Mouse (Mus musculus) CD4-positive naive resting alpha-beta T cell, adult 57 days (primary cell): ENCODE measurements around the gene Cideb. TPM values are rescaled to one million over a fixed set of nuclear protein-coding genes. Genes with fewer than 3 reads are reported as not detected.

ENCODE experiments used
- total RNA-seq: library from RNA; stranded (reverse); gene quantifications from one replicate; pipeline ENCODE4 v1.2.4, GENCODE M21; 2023

Cideb gene
- not detected for total RNA-seq

DNA sequence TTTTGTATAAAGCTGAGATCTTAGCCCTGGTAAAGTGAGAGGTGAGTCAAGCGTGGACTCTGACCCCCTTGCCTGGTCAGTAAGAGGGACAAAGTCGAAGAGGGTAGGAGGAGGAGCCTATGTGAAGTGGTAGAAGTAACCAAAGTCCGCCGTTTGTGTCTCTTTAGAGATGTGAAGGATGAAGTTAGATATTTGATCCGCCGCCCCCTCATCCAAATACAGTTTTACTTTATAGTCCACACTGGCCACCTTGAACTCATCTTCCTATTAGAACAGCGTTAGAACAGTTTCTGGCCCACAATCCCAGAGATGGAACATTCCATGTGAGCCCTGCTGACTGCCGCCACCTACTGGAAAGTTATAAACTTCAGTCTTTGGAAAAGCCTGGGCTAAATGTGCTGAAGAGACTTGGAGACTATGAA, at the start of gene Cideb:
TSS of gene Cideb (minus strand) at position 96 of the 422 bp plus-strand sequence.

DNA sequence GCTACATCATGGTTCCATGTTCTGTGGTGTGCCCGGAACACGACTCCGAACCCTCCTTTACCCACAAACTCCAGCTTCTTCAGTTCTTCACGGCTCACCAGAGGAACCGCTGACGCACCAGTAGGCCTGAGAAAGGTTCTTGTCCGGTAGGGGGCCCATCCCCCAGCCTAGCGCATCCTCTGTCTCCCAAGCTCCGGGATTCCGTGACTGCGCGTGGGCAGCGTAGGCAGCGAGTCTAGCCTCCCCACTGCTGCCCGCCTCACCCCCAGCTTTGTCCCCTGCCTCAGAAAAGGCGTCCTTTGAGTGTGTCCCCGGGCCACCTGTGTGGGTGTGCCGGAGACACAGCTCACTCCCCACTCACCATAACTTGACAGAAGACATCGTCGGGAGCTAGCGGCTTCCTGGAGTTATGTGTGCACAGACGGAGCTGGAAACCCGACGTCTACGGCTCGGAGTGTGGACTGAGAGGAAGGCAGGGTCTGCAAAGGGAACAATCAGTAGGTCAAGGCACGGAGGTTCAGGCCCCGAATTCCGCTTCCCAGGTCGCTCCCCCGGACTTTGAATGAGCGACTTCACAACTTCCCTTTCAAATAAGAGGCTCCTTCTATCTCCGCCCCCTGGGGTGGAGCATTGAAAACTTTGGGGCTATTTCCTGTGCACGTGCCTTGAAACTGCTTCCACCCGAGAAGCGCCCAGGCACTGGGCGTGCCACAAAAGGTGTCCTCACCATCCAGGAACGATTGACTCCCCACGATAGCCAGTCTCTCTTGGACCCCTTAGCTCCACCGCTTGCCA, 30.2 kb upstream of the Cideb start, which contains the start of gene Ripk3:
TSS of gene Ripk3 (minus strand) at position 610 of the 795 bp plus-strand sequence.

DNA sequence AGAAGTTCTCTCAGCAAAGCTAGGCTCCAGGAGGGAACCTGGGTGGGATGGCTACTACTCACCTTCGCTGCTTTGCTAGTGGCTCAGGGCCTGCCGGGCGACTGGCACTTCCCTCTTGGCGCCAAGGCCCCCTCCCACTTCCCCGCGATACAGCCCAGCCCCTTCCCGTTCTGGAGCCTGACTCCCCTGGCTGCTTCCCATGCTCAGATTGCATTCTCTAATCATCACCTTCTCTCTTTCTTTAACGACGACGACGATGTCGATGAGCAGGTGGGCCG, 25.6 kb upstream of the Cideb start, which contains the start of gene Adcy4:
TSS of gene Adcy4 (minus strand) at position 138 of the 278 bp plus-strand sequence.

DNA sequence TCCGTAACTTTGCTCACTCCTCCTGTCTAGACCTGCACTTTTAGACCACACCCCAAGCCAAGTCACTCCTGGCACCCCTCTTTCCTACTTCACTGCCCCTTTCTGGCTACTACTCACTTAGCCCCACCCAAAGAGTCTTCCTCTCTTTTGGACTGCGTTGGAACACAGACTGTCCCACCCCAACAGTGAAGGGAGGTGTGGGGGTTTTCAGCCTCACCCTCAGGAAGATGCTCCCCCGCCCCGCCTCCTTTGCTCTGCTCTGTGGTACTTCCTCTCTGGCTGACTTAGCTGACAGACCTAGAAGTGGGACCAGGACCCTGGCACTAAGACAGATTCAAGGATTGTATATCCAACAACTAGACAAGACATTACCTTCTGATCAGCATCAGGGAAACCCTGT, 7.4 kb upstream of the Cideb start, which contains the start of gene Ltb4r1:
TSS of gene Ltb4r1 (plus strand) at position 267 of the 400 bp plus-strand sequence.

DNA sequence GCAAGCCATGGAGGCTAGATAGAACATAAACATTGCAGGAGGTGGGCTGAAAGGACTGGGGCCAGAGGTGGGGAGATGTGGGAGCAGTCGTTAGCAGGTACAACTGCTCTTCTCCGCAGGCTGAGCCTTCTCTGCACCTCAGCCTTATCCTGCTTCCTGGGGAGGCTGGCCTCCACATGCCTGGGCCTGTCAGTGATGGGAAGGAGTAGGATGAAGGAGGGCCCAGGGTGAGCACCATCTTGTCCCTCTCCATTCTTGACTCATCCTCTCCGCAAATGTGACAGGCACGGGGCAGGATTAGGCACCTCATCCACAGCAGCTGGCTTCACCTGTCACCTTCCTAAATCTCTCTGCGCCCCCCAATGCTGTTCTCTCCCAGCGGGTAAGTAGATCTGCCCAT, 2.9 kb upstream of the Cideb start, which contains the start of gene Ltb4r2:
TSS of gene Ltb4r2 (plus strand) at position 266 of the 400 bp plus-strand sequence.

DNA sequence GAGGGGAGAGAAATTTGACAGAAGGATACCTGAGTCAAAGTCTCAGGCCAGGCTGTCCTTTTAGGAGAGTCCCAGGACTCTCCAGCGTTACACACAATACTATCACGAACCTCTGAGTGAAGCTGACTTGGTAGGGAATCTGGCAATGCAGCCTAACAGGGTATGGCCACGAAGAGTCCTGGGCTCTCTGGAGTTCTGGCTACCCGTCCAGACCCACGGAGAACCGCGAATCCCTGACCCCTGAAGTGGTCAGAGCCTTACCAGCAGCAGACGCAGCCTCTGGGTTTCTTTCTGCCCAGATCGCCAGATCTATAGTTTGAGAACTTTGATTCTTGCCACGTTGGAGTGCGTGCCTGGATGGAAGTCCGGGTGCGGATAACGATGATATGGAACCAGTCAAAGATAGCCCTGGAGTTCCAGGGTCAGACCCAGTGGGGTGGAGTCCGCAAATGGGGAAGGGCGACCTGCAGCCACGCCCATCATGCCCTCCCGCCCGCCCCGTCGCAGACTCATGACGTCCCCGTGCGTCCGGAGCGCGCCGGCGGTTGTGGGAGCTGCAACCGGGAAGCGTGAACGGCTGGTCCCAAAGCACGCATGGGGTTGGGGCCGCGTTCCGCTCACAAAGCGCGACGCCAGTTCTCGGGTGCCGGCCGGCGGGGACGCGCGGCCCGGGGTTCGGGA, 12.9 kb downstream of the Cideb start, which contains the start of the genes Dhrs1 and Nop9:
TSS of gene Dhrs1 (minus strand) at position 511 of the 681 bp plus-strand sequence.
TSS of gene Nop9 (plus strand) at position 514 of the 681 bp plus-strand sequence.

DNA sequence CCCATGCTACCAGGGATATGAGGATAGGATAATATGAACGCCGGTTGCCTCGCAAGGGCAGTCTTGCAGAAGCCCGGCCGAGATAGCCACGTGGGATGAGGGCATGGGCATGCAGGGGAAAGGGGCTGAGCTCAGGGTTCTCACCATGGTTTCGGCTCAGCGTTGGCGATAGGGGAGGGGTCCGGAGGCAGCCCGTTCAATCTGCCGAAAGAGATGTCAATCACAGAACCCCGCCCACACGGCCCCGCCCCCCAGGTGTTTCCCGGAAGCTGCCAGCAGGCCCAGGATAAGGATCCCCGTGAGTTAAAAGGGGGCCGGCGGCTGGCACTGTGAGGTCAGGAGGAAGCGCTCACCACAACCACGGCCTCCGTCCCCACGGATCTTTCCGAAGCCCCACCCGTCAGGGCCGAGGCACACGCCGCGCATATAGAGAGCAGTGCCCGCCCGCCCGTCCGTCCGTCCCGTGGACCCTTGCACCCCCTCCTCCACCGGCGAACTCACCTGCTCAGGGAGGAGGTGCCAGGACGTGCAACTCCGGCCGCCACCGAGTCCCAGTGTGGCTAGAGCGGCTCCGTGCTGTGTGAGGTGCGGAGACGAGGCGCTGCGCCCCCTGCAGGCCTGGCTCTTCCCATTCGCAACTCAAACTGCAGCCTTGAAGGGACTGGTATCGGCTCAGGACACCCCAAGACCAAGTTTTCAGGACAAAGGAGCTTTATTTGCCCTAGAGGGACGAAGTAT, 36.4 kb downstream of the Cideb start, which contains the start of gene Rabggta:
TSS of gene Rabggta (minus strand) at position 564 of the 738 bp plus-strand sequence.

DNA sequence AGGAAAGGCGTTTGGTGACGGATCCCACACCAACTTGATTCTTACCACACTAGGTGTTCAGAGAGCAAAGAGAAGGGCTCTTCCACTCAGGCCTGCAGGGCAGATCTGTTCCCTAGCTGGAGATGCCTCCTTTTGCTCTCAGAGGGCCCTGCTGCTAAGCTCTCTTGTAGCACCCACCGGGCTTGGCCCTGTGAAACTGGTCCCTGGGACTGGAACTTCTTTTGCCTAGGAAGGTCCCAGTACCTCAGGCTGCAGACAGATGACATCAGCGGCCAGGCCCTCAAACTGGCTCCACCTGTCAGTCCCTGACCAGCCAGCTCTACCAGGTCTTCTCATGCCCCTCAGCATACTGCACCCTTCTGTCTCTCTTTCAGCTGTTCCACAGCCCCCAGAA, 44.5 kb downstream of the Cideb start, which contains the start of gene Tgm1:
TSS of gene Tgm1 (minus strand) at position 198 of the 394 bp plus-strand sequence.

Other genes starting within 250 kb of the Cideb start
- gene Cpne6, start 248.0 kb downstream of the Cideb start, total RNA-seq, result not detected
- gene Nrl, start 233.5 kb downstream of the Cideb start, total RNA-seq, result not detected
- gene Pck2, start 218.2 kb downstream of the Cideb start, total RNA-seq, result 16.1 TPM
- 92.5 TPM for gene Dcaf11, start 198.5 kb downstream of the Cideb start, total RNA-seq
- 6.4 TPM for gene A730061H03Rik, start 198.1 kb downstream of the Cideb start, total RNA-seq
- gene Fitm1, start 182.8 kb downstream of the Cideb start, total RNA-seq, result not detected
- 263 TPM for gene Psme1, start 180.3 kb downstream of the Cideb start, total RNA-seq
- 21.5 TPM for gene Emc9, start 173.2 kb downstream of the Cideb start, total RNA-seq
- gene Psme2, start 167.3 kb downstream of the Cideb start, total RNA-seq, result 386 TPM
- gene Rnf31, start 166.8 kb downstream of the Cideb start, total RNA-seq, result 96.4 TPM
- 94.6 TPM for gene Irf9, start 154.9 kb downstream of the Cideb start, total RNA-seq
- gene Rec8, start 140.4 kb downstream of the Cideb start, total RNA-seq, result 0.44 TPM
- gene Ipo4, start 122.5 kb downstream of the Cideb start, total RNA-seq, result 71.9 TPM
- 2.7 TPM for gene Gm49378, start 120.6 kb downstream of the Cideb start, total RNA-seq
- gene Tm9sf1, start 114.7 kb downstream of the Cideb start, total RNA-seq, result 43.9 TPM
- 3.5 TPM for gene Tssk4, start 108.3 kb downstream of the Cideb start, total RNA-seq
- 41.7 TPM for gene Mdp1, start 98.0 kb downstream of the Cideb start, total RNA-seq
- 16.2 TPM for gene Gmpr2, start 86.5 kb downstream of the Cideb start, total RNA-seq
- gene Nedd8, start 86.3 kb downstream of the Cideb start, total RNA-seq, result 153 TPM
- gene Tinf2, start 76.6 kb downstream of the Cideb start, total RNA-seq, result 111 TPM
- 2.0 TPM for gene Tgm1, start 44.5 kb downstream of the Cideb start, total RNA-seq
- 84.5 TPM for gene Rabggta, start 36.2 kb downstream of the Cideb start, total RNA-seq
- 18.6 TPM for gene Dhrs1, start 12.8 kb downstream of the Cideb start, total RNA-seq
- gene Nop9, start 12.8 kb downstream of the Cideb start, total RNA-seq, result 22.2 TPM
- 0.21 TPM for gene Ltb4r2, start 3.0 kb upstream of the Cideb start, total RNA-seq
- gene Ltb4r1, start 7.5 kb upstream of the Cideb start, total RNA-seq, result 0.41 TPM
- gene Adcy4, start 25.6 kb upstream of the Cideb start, total RNA-seq, result 0.27 TPM
- 67.6 TPM for gene Ripk3, start 30.4 kb upstream of the Cideb start, total RNA-seq
- not detected for gene Nfatc4, start 64.7 kb upstream of the Cideb start, total RNA-seq
- gene Nynrin, start 95.6 kb upstream of the Cideb start, total RNA-seq, result 1.0 TPM
- gene Cbln3, start 125.9 kb upstream of the Cideb start, total RNA-seq, result not detected
- gene Khnyn, start 126.5 kb upstream of the Cideb start, total RNA-seq, result 65.3 TPM
- gene Sdr39u1, start 141.8 kb upstream of the Cideb start, total RNA-seq, result 33.1 TPM
- gene Cma1, start 186.2 kb upstream of the Cideb start, total RNA-seq, result not detected
- gene Cma2, start 192.5 kb upstream of the Cideb start, total RNA-seq, result not detected